Mouse (Mus musculus) limb, embryonic 12.5 days (tissue): ENCODE data around the gene Dolk. TPM values are rescaled to one million over a fixed set of nuclear protein-coding genes. Genes with fewer than 3 reads are reported as not detected.
A peak's percentile ranks its signal among the peaks of the same experiment; 100 is the strongest.

ENCODE experiments used
- ATAC-seq: fragments of 200-750 bp; cut with Nextera tagmentation; 2 replicates; pipeline ENCODE4 v1.8.0; 2017; ENCODE audit warnings: low read depth, moderate TSS enrichment; ENCODE audit not compliant: insufficient number of reproducible peaks, insufficient read depth, low FRiP score, low TSS enrichment
- H3K27ac ChIP-seq: fragments of 300-500 bp; sonication (generic); 2 replicates; pipeline ENCODE4 v1.5.1; 2016; ENCODE audit warnings: mild to moderate bottlenecking, moderate library complexity
- H3K27me3 ChIP-seq: fragments of 300-500 bp; sonication (generic); 2 replicates; pipeline ENCODE4 v1.6.1; 2016; ENCODE audit warnings: mild to moderate bottlenecking, moderate library complexity
- H3K36me3 ChIP-seq: fragments of 300-500 bp; sonication (generic); 2 replicates; pipeline ENCODE4 v1.6.1; 2016; ENCODE audit warnings: mild to moderate bottlenecking, moderate library complexity
- H3K4me1 ChIP-seq: fragments of 300-500 bp; sonication (generic); replicated peaks from 2 replicates; pipeline ENCODE4 v1.6.1; 2016
- H3K4me2 ChIP-seq: fragments of 300-500 bp; sonication (generic); 2 replicates; pipeline ENCODE4 v1.6.1; 2016; ENCODE audit warnings: mild to moderate bottlenecking, moderate library complexity
- H3K4me3 ChIP-seq: fragments of 300-500 bp; sonication (generic); replicated peaks from 2 replicates; pipeline ENCODE4 v1.5.1; 2016; ENCODE audit warnings: mild to moderate bottlenecking
- H3K9ac ChIP-seq: fragments of 300-500 bp; sonication (generic); replicated peaks from 2 replicates; pipeline ENCODE4 v1.6.1; 2016; ENCODE audit warnings: mild to moderate bottlenecking, moderate library complexity
- H3K9me3 ChIP-seq: fragments of 300-500 bp; sonication (generic); 2 replicates; pipeline ENCODE4 v1.6.1; 2016; ENCODE audit warnings: mild to moderate bottlenecking, moderate library complexity
- WGBS: fragments of 180-500 bp; shearing (Covaris S2); methylation state at CpG from one replicate; pipeline ENCODE4 v1.1.7; 2016; 5-methylcytosine and 5-hydroxymethylcytosine counted together
- polyA plus RNA-seq: library from polyadenylated mRNA; unstranded; fragments of >200 nt; fragmentation: Nextera tagmentation; extraction: Ambion mirVana; gene quantifications from 2 replicates; pipeline ENCODE4 v1.2.1, GENCODE M21; 2016

Gene Dolk
- 27.7 and 28.7 TPM in 2 replicates for polyA plus RNA-seq

DNA sequence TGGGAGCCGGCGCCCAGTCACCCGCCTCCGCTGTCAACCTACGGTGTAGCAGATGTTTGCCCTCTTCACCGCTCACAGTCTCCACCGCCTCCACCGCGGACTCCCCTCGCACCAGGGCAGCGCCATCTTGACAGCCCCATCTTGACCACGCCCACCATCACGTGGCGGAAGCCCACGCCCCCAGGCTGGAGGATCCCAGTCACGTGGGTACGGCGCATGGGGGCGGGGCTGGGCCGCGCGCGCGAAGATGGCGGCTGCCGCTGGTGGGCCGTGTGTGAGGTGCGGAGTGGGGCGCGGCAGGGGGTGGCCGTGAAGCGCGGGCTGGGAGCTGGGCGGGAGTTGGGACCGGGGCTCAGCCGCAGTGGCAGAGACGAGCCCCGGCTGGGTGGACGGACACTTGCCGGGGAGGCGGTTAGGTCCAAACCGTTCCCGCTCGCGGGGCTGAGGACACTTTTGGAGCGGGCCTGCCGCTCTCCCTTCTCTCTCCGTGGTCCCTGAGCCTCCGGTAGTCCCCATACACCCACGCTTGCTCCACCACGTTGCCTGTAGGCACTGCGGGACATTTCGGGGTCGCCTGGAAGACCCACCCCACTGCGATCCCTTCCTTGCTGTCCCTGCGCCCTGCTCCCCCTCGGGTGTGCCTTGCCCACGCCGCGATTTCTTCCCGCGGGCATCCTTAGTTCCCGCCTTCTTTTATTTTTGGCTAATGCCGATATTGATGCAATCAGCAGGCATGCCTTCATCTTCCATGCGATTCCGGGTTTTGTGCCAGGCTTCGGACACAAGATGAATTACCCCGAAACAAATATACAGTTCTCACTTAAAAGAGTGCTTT, at the start of gene Dolk, which contains the start of gene Nup188:
TSS of gene Dolk (minus strand) at position 143 of the 835 bp plus-strand sequence.
TSS of gene Nup188 (plus strand) at position 206 of the 835 bp plus-strand sequence.
- no peaks in the 10 kb centered on the region for H3K9me3 ChIP-seq
- H3K4me1 ChIP-seq: peaks cover 20% of the 10 kb centered on the region
- ATAC-seq: peak; percentile 90
- peak within 1 kb of the TSS; percentile 95 for H3K4me3 ChIP-seq
- peak within 1 kb of the TSS; percentile 95 for H3K4me2 ChIP-seq
- WGBS: under 1% methylated on average over 67 of the region's 68 CpGs
- no peaks in the 10 kb centered on the region for H3K27me3 ChIP-seq
- peak within 1 kb of the TSS; percentile 72 for H3K27ac ChIP-seq
- peak within 1 kb of the TSS; percentile 91 for H3K9ac ChIP-seq
- peaks cover 11% of the 10 kb centered on the region; the same call in 1 of the 2 replicates for H3K36me3 ChIP-seq

DNA sequence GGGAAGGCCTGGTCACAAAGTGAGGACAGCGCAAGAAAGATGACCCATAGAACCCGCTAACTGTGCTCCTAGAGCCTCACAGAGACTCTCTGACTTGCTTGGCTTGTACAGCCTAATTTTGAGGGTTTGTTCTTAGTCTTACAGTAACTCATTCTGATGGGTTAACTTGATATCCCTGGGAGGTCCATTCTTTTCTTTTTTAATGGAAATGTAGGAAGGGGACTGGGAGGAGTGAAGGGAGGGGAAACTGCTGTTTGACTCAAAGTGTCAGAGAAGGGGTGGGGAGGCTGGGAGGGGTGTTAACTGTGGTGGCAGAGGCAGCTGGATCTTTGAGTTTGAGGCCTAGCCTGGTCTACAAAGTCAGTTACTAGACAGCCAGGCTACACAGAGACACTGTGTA, 49.2 kb upstream of the Dolk start:
- Histone ChIP-seq H3K27me3 (no peaks in the 10 kb centered on the region), H3K9ac (no peak overlapping the region), H3K4me2 (no peak overlapping the region), H3K27ac (no peak overlapping the region), H3K4me3 (no peak overlapping the region), H3K4me1 (no peaks in the 10 kb centered on the region), H3K36me3 (peaks cover 100% of the 10 kb centered on the region), H3K9me3 (no peaks in the 10 kb centered on the region)
- ATAC-seq: no peak
- 96% methylated on average over 2 of the region's 2 CpGs for WGBS

DNA sequence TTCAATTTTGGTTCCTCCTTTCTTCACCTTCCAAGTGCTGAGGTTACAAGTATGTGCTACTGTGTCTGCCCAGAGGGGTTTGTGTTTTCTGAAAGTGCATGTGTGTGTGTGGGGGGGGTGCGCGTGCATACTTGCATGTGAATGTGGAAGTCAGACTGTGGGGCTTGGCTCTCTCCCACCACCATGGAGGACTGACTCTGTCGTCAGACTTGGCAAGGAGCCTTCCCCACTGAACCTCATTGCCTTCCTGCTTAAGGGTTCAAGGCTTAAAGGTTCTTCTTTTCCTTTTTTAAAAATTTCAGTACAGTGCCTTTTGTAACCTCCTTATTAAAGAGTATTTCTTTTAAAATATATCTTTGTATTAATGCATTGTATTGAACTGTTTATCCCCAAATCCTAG, 42.7 kb upstream of the Dolk start:
- H3K9me3 ChIP-seq: no peaks in the 10 kb centered on the region
- no peak overlapping the region for H3K27ac ChIP-seq
- peaks cover 98% of the 10 kb centered on the region for H3K36me3 ChIP-seq
- no peak for ATAC-seq
- WGBS: 97% methylated on average over 3 of the region's 3 CpGs
- no peaks in the 10 kb centered on the region for H3K4me1 ChIP-seq
- H3K4me3 ChIP-seq: no peak overlapping the region
- H3K27me3 ChIP-seq: no peaks in the 10 kb centered on the region
- H3K9ac ChIP-seq: no peak overlapping the region
- no peak overlapping the region for H3K4me2 ChIP-seq

DNA sequence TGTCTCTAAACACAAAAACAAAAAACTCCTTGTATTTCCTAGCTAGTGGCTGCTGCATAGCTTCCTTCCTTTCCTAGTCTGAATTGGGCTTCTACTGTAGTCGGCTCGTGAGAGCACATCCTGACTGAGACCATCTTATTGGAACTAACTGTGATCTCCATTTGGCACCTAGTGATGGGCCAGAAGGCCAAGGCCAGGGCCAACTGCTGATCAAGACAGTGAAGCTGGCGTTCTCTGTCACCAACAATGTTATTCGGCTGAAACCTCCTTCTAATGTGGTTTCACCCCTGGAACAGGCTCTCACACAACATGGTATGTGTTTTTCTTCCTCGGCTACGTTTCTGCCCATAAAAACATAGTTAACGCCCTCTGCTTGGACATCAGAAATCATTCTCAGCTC, 41.1 kb upstream of the Dolk start:
- Histone ChIP-seq H3K4me3 (no peak overlapping the region), H3K27me3 (no peaks in the 10 kb centered on the region), H3K4me1 (no peaks in the 10 kb centered on the region), H3K9me3 (no peaks in the 10 kb centered on the region), H3K36me3 (peaks cover 98% of the 10 kb centered on the region), H3K4me2 (no peak overlapping the region), H3K27ac (no peak overlapping the region), H3K9ac (no peak overlapping the region)
- ATAC-seq: no peak
- 95% methylated on average over 7 of the region's 7 CpGs for WGBS

- H3K9me3 ChIP-seq: no peaks in the 10 kb centered on the region
- no peak overlapping the region for H3K4me2 ChIP-seq
- H3K36me3 ChIP-seq: peaks cover 98% of the 10 kb centered on the region
- 94% methylated on average over 5 of the region's 5 CpGs for WGBS
- H3K4me3 ChIP-seq: no peak overlapping the region
- no peak overlapping the region for H3K9ac ChIP-seq
- no peak overlapping the region for H3K27ac ChIP-seq
- ATAC-seq: no peak
- no peaks in the 10 kb centered on the region for H3K27me3 ChIP-seq
- H3K4me1 ChIP-seq: no peaks in the 10 kb centered on the region
Observed at GRCm38 (mm10) chr2:30325296-30325695, 39.2 kb upstream of the Dolk start.

- H3K27me3 ChIP-seq: no peaks in the 10 kb centered on the region
- 91% methylated on average over 7 of the region's 7 CpGs for whole genome bisulfite sequencing
- peaks cover 96% of the 10 kb centered on the region for H3K36me3 ChIP-seq
- no peaks in the 10 kb centered on the region for H3K4me1 ChIP-seq
- H3K4me2 ChIP-seq: no peak overlapping the region
- no peak overlapping the region for H3K4me3 ChIP-seq
- ATAC-seq: no peak
- no peaks in the 10 kb centered on the region for H3K9me3 ChIP-seq
- H3K9ac ChIP-seq: no peak overlapping the region
- no peak overlapping the region for H3K27ac ChIP-seq
Observed at GRCm38 (mm10) chr2:30323111-30323510, 37.0 kb upstream of the Dolk start.

GRCm38 (mm10) chr2:30319260-30319659, 33.1 kb upstream of the Dolk start:
- no peaks in the 10 kb centered on the region for H3K4me1 ChIP-seq
- no peaks in the 10 kb centered on the region for H3K9me3 ChIP-seq
- no peak overlapping the region for H3K27ac ChIP-seq
- no peak overlapping the region for H3K4me3 ChIP-seq
- ATAC-seq: no peak
- peaks cover 96% of the 10 kb centered on the region for H3K36me3 ChIP-seq
- H3K9ac ChIP-seq: no peak overlapping the region
- WGBS: 94% methylated on average over 4 of the region's 4 CpGs
- H3K4me2 ChIP-seq: no peak overlapping the region
- no peaks in the 10 kb centered on the region for H3K27me3 ChIP-seq

- Histone ChIP-seq H3K27me3 (no peaks in the 10 kb centered on the region), H3K9ac (no peak overlapping the region), H3K4me3 (no peak overlapping the region), H3K9me3 (no peaks in the 10 kb centered on the region), H3K27ac (no peak overlapping the region), H3K4me2 (no peak overlapping the region), H3K4me1 (no peaks in the 10 kb centered on the region), H3K36me3 (peaks cover 96% of the 10 kb centered on the region)
- ATAC-seq: no peak
- WGBS: 88% methylated on average over 5 of the region's 5 CpGs
Observed at GRCm38 (mm10) chr2:30316955-30317354, 30.8 kb upstream of the Dolk start.

DNA sequence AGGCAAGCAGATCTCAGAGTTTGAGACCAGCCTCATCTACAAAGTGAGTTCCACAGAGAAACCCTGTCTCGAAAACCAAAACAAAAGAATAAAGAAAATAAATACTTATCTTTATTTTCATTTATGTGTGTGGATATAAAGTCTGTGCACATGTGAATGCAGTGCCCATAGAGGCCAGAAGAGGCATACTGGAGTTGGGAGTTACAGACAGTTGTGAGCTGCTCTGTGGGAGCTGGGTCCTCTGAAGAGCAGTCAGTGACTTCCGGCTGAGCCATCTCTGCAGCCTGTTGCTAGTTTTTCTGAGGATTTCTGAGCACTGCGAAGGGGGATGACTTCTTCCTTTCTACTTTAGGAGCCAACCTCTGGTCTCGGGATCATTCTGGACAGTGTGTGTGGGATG, 30.0 kb upstream of the Dolk start:
- no peak for ATAC-seq
- WGBS: 93% methylated on average over 4 of the region's 4 CpGs

GRCm38 (mm10) chr2:30311481-30311880, 25.3 kb upstream of the Dolk start:
- H3K27me3 ChIP-seq: no peaks in the 10 kb centered on the region
- ATAC-seq: no peak
- H3K36me3 ChIP-seq: peaks cover 97% of the 10 kb centered on the region
- no peak overlapping the region for H3K4me2 ChIP-seq
- no peak overlapping the region for H3K27ac ChIP-seq
- no peak overlapping the region for H3K9ac ChIP-seq
- no peak overlapping the region for H3K4me3 ChIP-seq
- H3K4me1 ChIP-seq: no peaks in the 10 kb centered on the region
- no peaks in the 10 kb centered on the region for H3K9me3 ChIP-seq
- 93% methylated on average over 2 of the region's 2 CpGs for WGBS

More for the DNA sequence above, 30.0 kb upstream of the Dolk start:
- Histone ChIP-seq H3K27me3 (no peaks in the 10 kb centered on the region), H3K9ac (no peak overlapping the region), H3K4me2 (no peak overlapping the region), H3K9me3 (no peaks in the 10 kb centered on the region), H3K27ac (no peak overlapping the region), H3K36me3 (peaks cover 93% of the 10 kb centered on the region), H3K4me1 (no peaks in the 10 kb centered on the region), H3K4me3 (no peak overlapping the region)

GRCm38 (mm10) chr2:30309351-30309750, 23.2 kb upstream of the Dolk start:
- H3K36me3 ChIP-seq: peaks cover 97% of the 10 kb centered on the region
- no peak overlapping the region for H3K9ac ChIP-seq
- ATAC-seq: no peak
- no peak overlapping the region for H3K4me3 ChIP-seq
- H3K9me3 ChIP-seq: no peaks in the 10 kb centered on the region
- no peaks in the 10 kb centered on the region for H3K4me1 ChIP-seq
- H3K4me2 ChIP-seq: no peak overlapping the region
- H3K27ac ChIP-seq: no peak overlapping the region
- no peaks in the 10 kb centered on the region for H3K27me3 ChIP-seq
- WGBS: 86% methylated on average over 3 of the region's 3 CpGs

DNA sequence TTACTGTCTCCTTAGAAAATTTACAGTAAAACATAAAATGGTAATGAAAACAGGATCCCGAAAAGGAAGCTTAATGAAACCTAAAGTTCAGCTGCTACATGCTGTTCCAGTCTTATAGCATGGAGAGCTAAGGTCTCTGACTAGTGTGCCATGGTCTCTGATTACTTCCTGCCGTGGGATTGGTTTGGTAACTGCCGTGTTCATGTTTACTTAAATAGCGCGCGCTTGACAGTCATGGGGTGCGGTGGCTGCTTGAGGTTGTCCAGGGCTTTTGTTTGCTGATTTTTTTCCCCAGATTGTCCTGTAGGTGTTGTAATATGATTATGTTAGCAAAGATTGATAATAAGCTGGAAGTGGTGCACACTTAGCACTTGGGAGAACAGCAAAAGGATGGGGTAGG, 20.0 kb upstream of the Dolk start:
- Histone ChIP-seq H3K4me3 (no peak overlapping the region), H3K4me2 (no peak overlapping the region), H3K27me3 (no peaks in the 10 kb centered on the region), H3K36me3 (peaks cover 100% of the 10 kb centered on the region), H3K9me3 (no peaks in the 10 kb centered on the region), H3K27ac (no peak overlapping the region), H3K9ac (no peak overlapping the region), H3K4me1 (no peaks in the 10 kb centered on the region)
- ATAC-seq: no peak
- 96% methylated on average over 7 of the region's 7 CpGs for WGBS
